Mouse (Mus musculus): ENCODE results near the gene Myl6. TPM values are rescaled to one million over a fixed set of nuclear protein-coding genes. Genes with fewer than 3 reads are reported as not detected.

The Myl6 gene
- total RNA-seq, 1 experiment from 2014 or later, result 791 TPM

Small RNA genes lying within 50 kb of the gene (microRNA-seq; reads per million reads assigned to microRNA genes)
- gene Mir6916 (0.34 to 0.36 reads per million in 2 experiments), gene Mir8105 (0 to 0.34 reads per million in 2 experiments)

Other genes starting within 250 kb of the Myl6 start
- gene Apon, start 240.0 kb downstream of the Myl6 start, total RNA-seq (2021), result 0.30 and 2.8 TPM in 2 replicates
- gene Apof, start 225.5 kb downstream of the Myl6 start, total RNA-seq (2021), result 9.7 and 10.0 TPM in 2 replicates
- gene Stat2, start 223.6 kb downstream of the Myl6 start, total RNA-seq (2021), result 37.2 and 52.6 TPM in 2 replicates
- not detected in 2 replicates for gene Il23a, start 195.4 kb downstream of the Myl6 start, total RNA-seq (2021)
- 28.9 and 32.7 TPM in 2 replicates for gene Pan2, start 190.8 kb downstream of the Myl6 start, total RNA-seq (2021)
- gene Cnpy2, start 171.7 kb downstream of the Myl6 start, total RNA-seq (2021), result 164 and 206 TPM in 2 replicates
- gene Cs, start 156.4 kb downstream of the Myl6 start, total RNA-seq (2021), result 287 and 317 TPM in 2 replicates
- gene Coq10a, start 125.1 kb downstream of the Myl6 start, total RNA-seq (2021), result 74.4 and 80.2 TPM in 2 replicates
- gene Ankrd52, start 117.0 kb downstream of the Myl6 start, total RNA-seq (2021), result 72.3 and 75.1 TPM in 2 replicates
- gene Slc39a5, start 92.9 kb downstream of the Myl6 start, total RNA-seq (2021), result not detected in 2 replicates
- 74.6 and 75.0 TPM in 2 replicates for gene Nabp2, start 82.7 kb downstream of the Myl6 start, total RNA-seq (2021)
- gene Rnf41, start 82.5 kb downstream of the Myl6 start, total RNA-seq (2021), result 35.9 and 44.4 TPM in 2 replicates
- 107 and 125 TPM in 2 replicates for gene Smarcc2, start 34.9 kb downstream of the Myl6 start, total RNA-seq (2021)
- 5.0 and 6.9 TPM in 2 replicates for gene Myl6b, start 4.5 kb upstream of the Myl6 start, total RNA-seq (2021)
- 18.1 and 22.9 TPM in 2 replicates for gene Esyt1, start 31.7 kb upstream of the Myl6 start, total RNA-seq (2021)
- gene Zc3h10, start 53.6 kb upstream of the Myl6 start, total RNA-seq (2021), result 9.1 and 13.6 TPM in 2 replicates
- 2,617 and 2,671 TPM in 2 replicates for gene Rpl41, start 55.2 kb upstream of the Myl6 start, total RNA-seq (2021)
- 83.8 and 97.6 TPM in 2 replicates for gene Pa2g4, start 71.8 kb upstream of the Myl6 start, total RNA-seq (2021)
- 2.8 and 3.8 TPM in 2 replicates for gene Erbb3, start 95.5 kb upstream of the Myl6 start, total RNA-seq (2021)
- 688 and 827 TPM in 2 replicates for gene Rps26, start 132.6 kb upstream of the Myl6 start, total RNA-seq (2021)
- 1.5 and 2.0 TPM in 2 replicates for gene Ikzf4, start 151.8 kb upstream of the Myl6 start, total RNA-seq (2021)
- gene Suox, start 179.9 kb upstream of the Myl6 start, total RNA-seq (2021), result 18.8 and 21.1 TPM in 2 replicates
- 106 and 124 TPM in 2 replicates for gene Rab5b, start 202.1 kb upstream of the Myl6 start, total RNA-seq (2021)
- gene Pmel, start 210.1 kb upstream of the Myl6 start, total RNA-seq (2021), result 1.5 and 2.2 TPM in 2 replicates
- gene Cdk2, start 210.9 kb upstream of the Myl6 start, total RNA-seq (2021), result 27.4 and 29.0 TPM in 2 replicates